In the genomic region with DNA sequence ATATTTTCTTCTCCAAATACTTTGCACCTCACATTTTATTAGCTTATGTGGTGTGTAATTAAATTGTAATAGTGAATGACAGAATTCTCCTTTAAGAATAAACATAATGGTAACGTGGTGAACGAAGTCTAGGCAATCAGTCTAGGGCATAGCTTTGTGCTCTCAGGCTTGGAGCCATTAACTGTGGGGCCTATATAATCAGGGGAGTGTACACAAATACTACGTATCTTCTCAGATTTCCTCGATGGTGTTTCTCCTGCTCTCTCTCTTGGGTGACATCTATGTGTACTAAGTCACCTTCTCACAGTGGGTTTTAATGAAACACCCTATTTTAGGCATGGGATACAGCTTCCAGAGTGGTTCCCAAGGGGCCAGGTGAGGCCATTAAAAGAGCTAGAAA, we compare ENCODE assay signal across 20 mouse cellular contexts.
"Had no signal": no experiment of that assay in that cellular context is flagged by ENCODE, and none has a peak within 500 bp of the region (broad histone marks: within the 10 kb centered on the region; RNA-seq: fewer than 3 reads in every experiment).

No protein-coding gene starts in this region.

- H3K27ac ChIP-seq: limb, embryonic 10.5 days; limb, embryonic 13.5 days; liver, embryonic 13.5 days; stomach, postnatal 0 days had no signal

- H3K36me3 ChIP-seq: limb, embryonic 10.5 days; limb, embryonic 13.5 days; liver, embryonic 13.5 days had no signal

- H3K9me3 ChIP-seq: limb, embryonic 10.5 days; limb, embryonic 13.5 days; liver, embryonic 13.5 days had no signal

- H3K27me3 ChIP-seq: limb, embryonic 13.5 days; liver, embryonic 13.5 days had no signal

- H3K9ac ChIP-seq: limb, embryonic 13.5 days; liver, embryonic 13.5 days had no signal

- DNase-seq: kidney, adult 18-20 months; kidney, adult 9 months; kidney, postnatal 14 days; kidney, postnatal 4 days; liver; liver, embryonic 13.5 days; lung, adult 2 months; lung, postnatal 14 days; lung, postnatal 4 days; right cerebral cortex, postnatal 14 days; right cerebral cortex, postnatal 4 days; thymus, adult 2 months; thymus, postnatal 14 days; thymus, postnatal 4 days had no signal

- H3K4me1 ChIP-seq: limb, embryonic 10.5 days; limb, embryonic 13.5 days; liver, embryonic 13.5 days had no signal

- ATAC-seq: inflammation-experienced regulatory T-cells, adult 6 months; intestine, embryonic 16.5 days had no signal

- H3K4me3 ChIP-seq: limb, embryonic 10.5 days; limb, embryonic 13.5 days; liver, embryonic 13.5 days; myocyte had no signal

- H3K4me2 ChIP-seq: limb, embryonic 13.5 days; liver, embryonic 13.5 days had no signal
